Mouse (Mus musculus) myocyte (in vitro differentiated cells): ENCODE data around the gene Rubcn.

ENCODE experiments used
- POLR2A ChIP-seq: IDR thresholded peaks from one replicate; pipeline ENCODE4 v1.6.1; 2011; ENCODE audit warnings: low read depth, mild to moderate bottlenecking, control low read depth, moderate library complexity; ENCODE audit not compliant: insufficient read length
- TCF12 ChIP-seq: IDR thresholded peaks from one replicate; pipeline ENCODE4 v1.6.1; 2011; ENCODE audit warnings: mild to moderate bottlenecking, control low read depth; ENCODE audit not compliant: poor library complexity, insufficient read depth, severe bottlenecking

- no peak for TF ChIP-seq POLR2A
- no peak for TF ChIP-seq TCF12
These were observed 55.7 kb downstream of the Rubcn start for GRCm38 (mm10) chr16:32821772-32822449.
